In genomic region chr1:55571399-55571798, GRCm38 (mm10) we compare ENCODE assay signal across 26 mouse cellular contexts.
A peak's percentile ranks its signal among the peaks of the same experiment; 100 is the strongest.
DNase-seq lines count a peak whose midpoint lies in the region; ATAC-seq and TF ChIP-seq lines count a peak whose summit lies in the region.
"Had no signal": no experiment of that assay in that cellular context is flagged by ENCODE, and none has a peak within 500 bp of the region (broad histone marks: within the 10 kb centered on the region; RNA-seq: fewer than 3 reads in every experiment).

No protein-coding gene starts in this region.

- no peak overlapping the region for H3K27ac ChIP-seq in heart, embryonic 10.5 days
- H3K27ac ChIP-seq: embryonic facial prominence, embryonic 10.5 days; embryonic facial prominence, embryonic 13.5 days; forebrain, embryonic 12.5 days; forebrain, embryonic 15.5 days; heart, embryonic 15.5 days; hindbrain, embryonic 14.5 days; hindbrain, postnatal 0 days had no signal

- CTCF ChIA-PET in Patski (lab: Charles Lee), result interaction anchor here (0.8 kb wide), 1 partner anchor 18 kb away, joined by 3 read pairs; no protein-coding TSS in a partner anchor

- H3K4me3 ChIP-seq in heart, embryonic 10.5 days, result no peak overlapping the region
- H3K4me3 ChIP-seq: embryonic facial prominence, embryonic 10.5 days; embryonic facial prominence, embryonic 13.5 days; erythroblast, embryonic 14.5 days; forebrain, embryonic 12.5 days; forebrain, embryonic 15.5 days; heart, embryonic 12.5 days; heart, embryonic 15.5 days had no signal

- peak; percentile 9 for DNase-seq in gastrocnemius, adult 18-20 months (ENCODE audit: low spot score)
- DNase-seq in gastrocnemius, adult 8-10 months (ENCODE audit: low spot score in 2 of 2), result no peak
- peak; percentile 19 to 34 for DNase-seq in heart, adult 18-20 months
- DNase-seq in heart, embryonic 10.5 days (ENCODE audit: low spot score), result no peak
- peak; percentile 47 for DNase-seq in Patski (ENCODE audit: low read depth, low spot score)
- DNase-seq in testis, postnatal 14 days (ENCODE audit: low spot score), result no peak
- DNase-seq: adrenal gland, postnatal 10 days; adrenal gland, postnatal 36 days; cerebellum, adult 11 months; cerebellum, adult 2 months; cerebellum, adult 9-11 months; cerebellum, postnatal 25 days; gastrocnemius, postnatal 25 days; heart, postnatal 4 days; kidney, adult 18-20 months had no signal

- POLR2A ChIA-PET in Patski (lab: Charles Lee), result no interaction called here

- no peaks in the 10 kb centered on the region for H3K9me3 ChIP-seq in heart, embryonic 10.5 days
- H3K9me3 ChIP-seq: embryonic facial prominence, embryonic 10.5 days; embryonic facial prominence, embryonic 13.5 days; forebrain, embryonic 12.5 days; forebrain, embryonic 15.5 days; heart, embryonic 12.5 days; heart, embryonic 15.5 days had no signal

- no peaks in the 10 kb centered on the region for H3K36me3 ChIP-seq in heart, embryonic 10.5 days
- H3K36me3 ChIP-seq: embryonic facial prominence, embryonic 10.5 days; embryonic facial prominence, embryonic 13.5 days; forebrain, embryonic 12.5 days; forebrain, embryonic 15.5 days; heart, embryonic 12.5 days; heart, embryonic 15.5 days had no signal

- no peak for ATAC-seq in Patski
- ATAC-seq: forebrain, embryonic 15.5 days; hindbrain, postnatal 0 days; inflammation-experienced regulatory T-cells, adult 6 months; intestine, embryonic 16.5 days had no signal

- no peak for TF ChIP-seq CTCF in Patski (IDR thresholded peaks at IDR 0.05)

- WGBS in heart, embryonic 10.5 days, result 82% methylated on average over 4 of the region's 4 CpGs

- H3K4me1 ChIP-seq in heart, embryonic 10.5 days, result peaks cover 14% of the 10 kb centered on the region; the same call in 1 of the 2 replicates
- H3K4me1 ChIP-seq: embryonic facial prominence, embryonic 10.5 days; embryonic facial prominence, embryonic 13.5 days; forebrain, embryonic 12.5 days; forebrain, embryonic 15.5 days had no signal

- no peaks in the 10 kb centered on the region for H3K27me3 ChIP-seq in heart, embryonic 10.5 days (ENCODE audit: insufficient read depth, poor library complexity, severe bottlenecking)
- no peaks in the 10 kb centered on the region for H3K27me3 ChIP-seq in Patski
- H3K27me3 ChIP-seq: embryonic facial prominence, embryonic 13.5 days; forebrain, embryonic 12.5 days; forebrain, embryonic 15.5 days; heart, embryonic 12.5 days; heart, embryonic 15.5 days had no signal

- in situ Hi-C loops in Patski (cut with MboI; ENCODE audit: low pct_unique_long_range_greater_than_20kb), result no loop called here

Comparison
In these comparisons a context has a peak if more than half of its experiments do, and no peak if none do; other contexts are left out.
1. DNase-seq: peak in gastrocnemius, adult 18-20 months (single experiment), heart, adult 18-20 months (2 of 2) and Patski (single experiment); none in gastrocnemius, adult 8-10 months (0 of 2), heart, embryonic 10.5 days (single experiment) and testis, postnatal 14 days (single experiment).